Mouse (Mus musculus) adrenal gland, adult 18-20 months (tissue): ENCODE results near the gene Cphx2. TPM values are rescaled to one million over a fixed set of nuclear protein-coding genes. Genes with fewer than 3 reads are reported as not detected.
"Not testable (repeated sequence)": the region's sequence is repeated elsewhere in the genome, so short reads cannot be mapped to it uniquely, and the experiment has no call there.

Source experiments
- DNase-seq, 2 experiments: peaks; one replicate each; pipeline ENCODE4 v3.0.0; 2021 to 2022; ENCODE audit warnings: low spot score in 2 of 2
- long read RNA-seq, 2 experiments: library from polyadenylated mRNA; stranded (forward); transcript quantifications; one replicate each; pipeline ENCODE4 v2.0.0; 2021
- total RNA-seq, 2 experiments: library from RNA; stranded (reverse); gene quantifications; 1 replicate in 1 of 2; 2 replicates in 1 of 2; pipeline ENCODE4 v1.2.3; 2021

Cphx2 gene
- not detected for total RNA-seq
- long read RNA-seq, experiment 1: 0 reads
- long read RNA-seq, experiment 2: 0 reads

DNA sequence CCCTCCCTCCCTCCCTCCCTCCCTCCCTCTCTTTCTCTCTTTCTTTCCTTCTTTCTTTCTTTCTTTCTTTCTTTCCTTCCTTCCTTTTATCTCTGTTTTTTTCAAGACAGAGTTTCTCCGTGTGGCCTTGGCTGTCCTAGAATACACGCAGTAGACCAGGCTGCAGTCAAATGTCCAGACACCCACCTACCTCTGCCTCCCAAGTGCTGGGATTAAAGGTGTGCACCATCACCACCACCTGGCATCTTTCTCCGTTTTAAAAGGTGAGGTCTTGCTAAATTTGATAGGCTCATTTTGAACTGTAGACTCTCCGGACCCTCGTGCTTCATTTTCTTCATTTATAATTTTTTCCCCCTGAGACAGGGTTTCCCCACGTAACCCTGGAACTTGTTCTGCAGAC lies at the start of gene Cphx2:
Cphx2 (plus strand) TSS at position 301 of the 400 bp plus-strand sequence.
- not testable (repeated sequence) for DNase-seq

DNA sequence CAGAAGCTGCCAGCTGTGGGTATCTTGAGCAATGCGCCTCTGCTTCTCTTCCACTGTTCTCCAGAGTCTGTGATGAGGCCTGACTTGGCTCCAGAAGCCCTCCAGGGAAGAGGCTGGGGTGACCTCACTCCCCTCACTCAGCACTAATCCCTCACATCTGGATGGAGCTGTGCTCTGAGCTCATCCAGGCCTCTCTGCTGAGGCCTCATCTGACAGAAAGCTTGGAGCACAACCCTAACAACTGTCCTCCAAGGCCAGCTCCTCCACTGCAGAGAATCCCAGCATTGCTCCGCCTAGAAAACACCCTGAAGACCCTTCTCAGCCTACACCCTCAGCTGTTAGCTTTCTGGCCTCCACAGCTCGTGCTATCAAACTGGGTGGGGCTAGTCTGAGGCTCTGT lies 47.0 kb upstream of the Cphx2 start:
- DNase-seq: not testable (repeated sequence)

DNA sequence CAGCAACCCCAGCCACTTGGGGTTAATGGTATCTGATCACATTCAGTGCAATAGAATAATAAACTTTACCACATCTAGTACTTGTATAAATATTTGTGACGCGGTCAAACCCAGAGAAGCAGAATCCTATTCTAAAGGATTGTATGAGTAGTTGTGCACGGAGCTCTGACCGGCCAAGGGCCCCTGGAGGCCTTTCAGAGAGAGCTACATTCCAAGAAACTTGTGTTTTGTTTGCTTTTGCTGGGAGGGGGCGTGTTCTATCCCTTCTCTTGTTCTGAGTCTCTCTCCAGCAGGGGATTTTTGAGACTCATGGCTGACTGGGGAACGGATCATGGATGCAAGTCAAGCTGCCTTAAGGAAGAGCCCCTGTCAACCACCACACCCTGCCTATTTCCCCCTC lies 45.9 kb upstream of the Cphx2 start:
- DNase-seq: not testable (repeated sequence)

DNA sequence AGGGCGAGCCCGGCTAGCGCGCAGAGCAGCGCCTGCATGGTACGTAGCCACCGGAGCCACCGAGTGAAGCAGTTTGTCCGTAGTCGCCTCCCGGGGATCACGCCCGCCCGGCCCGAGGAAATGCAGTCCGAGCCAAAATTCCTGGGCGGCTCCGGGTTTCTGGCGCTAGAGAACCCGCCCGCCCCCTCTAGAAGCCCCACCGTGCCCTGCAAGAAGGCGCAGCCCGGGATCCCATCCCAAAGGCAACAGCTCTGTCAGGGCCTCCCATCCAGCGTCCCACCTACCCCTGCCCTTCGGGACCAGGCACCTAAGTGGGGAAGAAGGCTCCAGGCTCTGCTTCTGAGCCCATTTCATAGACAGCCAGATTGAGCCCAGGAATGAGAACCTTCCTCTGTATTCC lies 38.7 kb upstream of the Cphx2 start, which contains the start of gene Gm9780:
Gm9780 (minus strand) TSS at position 101 of the 400 bp plus-strand sequence.
- not testable (repeated sequence) for DNase-seq

DNA sequence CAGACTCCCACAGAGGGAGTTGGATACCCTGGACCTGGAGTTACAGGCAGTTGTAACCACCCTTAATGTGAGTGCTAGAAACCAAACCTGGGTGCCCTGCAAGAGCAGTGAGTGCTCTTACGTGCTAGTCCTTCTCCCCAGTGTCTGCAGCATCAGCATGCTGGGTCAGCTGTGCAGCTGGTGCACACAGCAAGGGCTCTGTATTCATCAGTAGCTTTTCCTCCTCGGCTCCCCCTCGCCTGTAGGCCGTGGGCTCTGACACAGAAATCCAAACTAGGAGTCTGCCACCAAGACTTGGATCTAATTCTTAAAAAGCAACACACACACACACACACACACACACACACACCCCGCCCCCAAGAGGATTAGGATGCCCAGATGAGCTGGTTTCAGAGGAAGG lies 36.3 kb upstream of the Cphx2 start:
- not testable (repeated sequence) for DNase-seq

DNA sequence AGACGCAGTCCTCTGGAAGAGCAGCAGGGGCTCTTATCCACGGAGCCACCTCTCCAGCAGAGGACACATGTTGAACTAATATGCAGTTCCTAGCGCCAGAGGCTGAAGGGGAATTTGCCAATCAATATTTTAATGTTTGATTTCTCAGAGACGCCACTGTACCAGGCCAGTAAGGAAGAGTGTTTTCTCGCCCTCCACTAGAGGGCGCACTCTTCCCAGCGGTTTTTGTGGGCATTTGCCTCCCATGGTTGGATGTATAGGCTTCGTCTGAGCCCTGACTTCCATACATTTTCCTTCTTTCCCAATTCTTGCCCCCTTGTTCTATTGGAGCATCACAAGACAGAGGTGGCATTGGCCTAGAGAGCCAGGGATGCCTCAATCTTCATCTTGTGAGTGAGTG lies 34.3 kb upstream of the Cphx2 start:
- not testable (repeated sequence) for DNase-seq

DNA sequence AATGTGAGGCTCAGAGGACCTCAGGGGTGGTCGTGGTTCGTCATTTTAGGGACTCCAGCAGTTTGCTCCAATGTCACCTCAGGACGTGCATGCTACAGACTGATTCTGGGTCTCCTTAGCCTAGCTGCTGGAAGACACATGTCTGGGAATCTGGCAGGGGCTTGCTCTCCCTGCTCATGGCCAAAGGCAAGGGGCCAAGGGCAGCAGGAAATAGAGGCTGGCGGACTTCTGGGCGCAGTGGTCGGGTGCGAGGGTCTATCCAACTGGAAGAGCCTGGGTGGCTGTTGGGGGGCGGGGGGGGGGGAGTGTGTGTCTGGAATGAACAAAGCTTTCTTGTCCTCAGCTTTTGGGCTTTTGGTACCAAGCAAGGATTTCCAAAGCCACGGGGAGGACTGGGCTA lies 32.5 kb upstream of the Cphx2 start:
- DNase-seq: not testable (repeated sequence)

DNA sequence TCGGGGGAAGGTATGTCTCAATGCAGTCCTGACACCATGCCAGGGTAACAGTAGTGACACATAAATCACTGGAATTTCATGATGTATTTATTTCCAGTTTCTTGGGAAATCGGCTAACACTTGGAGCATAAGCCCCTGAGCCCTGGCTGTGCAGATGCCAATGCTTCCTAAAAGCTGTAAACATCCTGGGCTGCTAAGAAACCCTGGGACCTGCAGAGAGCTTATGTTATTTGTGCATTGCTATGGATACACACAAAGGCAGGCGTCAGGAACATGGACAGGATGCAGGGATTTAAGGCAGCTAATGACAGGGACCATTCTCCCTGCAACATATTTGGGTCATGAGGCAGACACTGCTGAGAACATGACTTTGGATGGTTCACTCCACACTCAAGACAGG lies 23.1 kb upstream of the Cphx2 start:
- not testable (repeated sequence) for DNase-seq

DNA sequence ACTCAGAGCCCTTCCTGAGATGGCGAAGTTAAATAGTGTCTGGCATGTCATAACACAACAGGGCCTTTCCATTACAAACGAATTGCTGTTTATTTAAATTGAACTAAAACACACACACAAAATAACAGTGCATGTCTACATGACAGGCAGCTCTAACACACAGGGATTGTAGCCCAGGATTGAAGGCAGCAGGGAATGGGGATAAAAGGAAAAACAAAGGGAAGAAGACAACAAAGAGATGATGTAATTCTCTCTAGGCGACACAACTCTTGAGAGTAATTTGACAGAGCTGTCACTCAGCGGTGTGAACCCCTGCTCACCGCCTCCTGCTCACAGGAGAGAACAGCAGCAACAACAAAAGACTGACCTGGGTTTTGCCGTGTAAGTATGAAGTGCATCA lies 22.0 kb upstream of the Cphx2 start:
- not testable (repeated sequence) for DNase-seq

DNA sequence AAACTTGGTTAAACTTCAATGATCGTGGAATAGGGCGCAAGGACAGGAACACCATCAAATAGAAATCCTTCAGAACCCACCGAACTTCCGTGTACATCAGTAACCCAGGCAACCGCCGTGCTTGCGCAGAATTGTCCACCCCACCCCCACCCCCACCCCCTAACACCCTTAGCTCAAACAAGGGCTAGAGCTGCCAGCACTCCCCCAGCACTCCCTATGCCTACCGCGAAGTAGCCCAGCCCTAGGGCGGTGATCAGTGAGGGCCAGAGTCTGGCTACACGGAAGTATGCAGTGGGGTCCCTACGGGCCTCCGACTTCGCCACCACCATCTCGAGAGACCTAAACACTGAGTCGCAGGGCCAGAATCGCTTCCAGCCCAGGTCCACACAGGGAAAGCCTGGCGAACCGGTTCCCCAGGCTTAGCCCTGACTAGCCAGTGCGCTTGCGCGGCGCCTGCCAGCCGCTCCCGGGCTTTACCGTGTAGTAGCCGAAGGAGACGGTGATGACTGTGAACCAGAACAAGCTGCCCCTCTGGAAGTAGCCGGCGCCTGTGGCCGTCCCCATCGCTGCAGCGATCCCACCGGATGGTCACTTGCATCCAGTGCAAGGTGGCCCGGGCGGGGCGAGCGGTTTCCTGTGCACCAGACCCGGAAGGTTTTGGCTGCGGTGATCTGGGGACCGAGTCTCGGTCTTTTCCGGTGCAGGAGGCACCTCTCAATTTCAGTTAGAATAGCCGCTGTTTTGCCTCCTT lies 14.6 kb upstream of the Cphx2 start:
- DNase-seq: not testable (repeated sequence)

DNA sequence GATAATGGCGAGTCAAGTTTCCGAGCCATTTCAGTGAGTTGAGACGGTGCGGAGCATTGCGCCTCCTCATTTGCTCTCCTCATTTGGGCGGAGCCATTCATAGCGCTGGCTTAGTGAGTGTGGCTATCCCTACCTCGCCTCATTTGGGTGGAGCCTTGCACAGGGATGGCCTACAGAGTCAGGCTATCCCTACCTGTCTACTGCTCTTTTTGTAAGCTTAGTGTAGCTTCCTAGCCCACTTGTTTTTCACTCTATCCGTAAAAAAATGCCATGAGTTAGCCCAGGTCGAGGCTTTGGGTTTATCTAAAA lies 14.0 kb upstream of the Cphx2 start, which contains the start of gene Tmem254c:
Tmem254c (minus strand) TSS at position 31 of the 309 bp plus-strand sequence.
- not testable (repeated sequence) for DNase-seq

DNA sequence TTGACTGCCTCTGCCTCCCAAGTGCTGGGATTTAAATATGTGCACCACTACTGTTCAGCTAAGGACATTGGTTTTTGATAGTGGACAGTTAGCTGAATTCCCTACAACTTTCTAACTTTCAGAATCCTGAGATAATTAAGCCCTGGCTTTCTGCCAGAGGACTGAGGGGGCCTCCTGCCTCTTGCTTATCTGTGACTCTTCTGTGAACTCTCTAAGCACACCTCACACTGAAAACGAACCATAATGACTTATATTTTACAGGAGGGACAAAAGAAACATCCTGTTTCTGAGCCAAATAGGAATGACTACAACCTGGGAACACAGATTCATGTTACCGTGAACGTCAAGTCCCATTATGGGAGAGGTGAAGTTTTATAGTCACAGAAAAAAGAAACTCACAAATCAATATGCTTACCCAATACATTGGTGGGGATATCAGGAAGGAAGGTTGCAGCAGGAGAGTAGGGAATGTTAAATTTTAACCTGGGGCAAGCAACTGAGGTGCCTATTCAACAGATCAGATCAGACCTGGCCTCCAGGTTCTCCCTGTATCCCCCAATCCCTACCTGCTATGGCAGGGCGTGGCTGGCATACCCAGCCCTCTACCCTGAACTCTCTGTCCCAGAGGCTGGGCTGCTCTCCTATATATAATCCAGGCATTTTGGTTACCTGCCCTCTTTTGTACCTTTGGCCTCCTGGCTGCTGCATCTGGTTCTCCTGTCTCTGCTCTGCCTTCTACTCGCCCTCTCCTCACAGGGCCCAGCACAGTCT lies 4.5 kb upstream of the Cphx2 start:
- DNase-seq: not testable (repeated sequence)

DNA sequence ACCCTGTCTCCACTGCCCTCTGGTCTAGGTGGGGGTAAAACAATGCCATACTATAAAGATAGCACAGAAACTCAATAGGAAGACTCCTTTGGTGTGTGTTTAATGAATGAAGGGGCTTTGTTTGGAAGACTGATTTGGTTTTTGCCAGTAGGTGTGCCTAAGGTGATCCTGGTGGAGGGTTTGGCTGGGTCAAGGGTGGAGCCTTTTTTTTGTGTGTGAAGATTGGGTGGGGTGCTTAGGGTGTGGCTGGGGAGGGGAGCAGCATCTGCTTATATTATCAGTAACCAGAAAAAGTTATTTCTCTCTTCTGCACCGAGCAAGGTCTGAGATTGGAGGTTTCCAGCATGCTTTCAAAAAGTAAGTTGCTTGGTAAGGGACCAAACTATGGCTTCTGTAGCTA lies 681 bp downstream of the Cphx2 start, which contains the start of gene Cphx3:
Cphx3 (plus strand) TSS at position 301 of the 400 bp plus-strand sequence.
- not testable (repeated sequence) for DNase-seq

DNA sequence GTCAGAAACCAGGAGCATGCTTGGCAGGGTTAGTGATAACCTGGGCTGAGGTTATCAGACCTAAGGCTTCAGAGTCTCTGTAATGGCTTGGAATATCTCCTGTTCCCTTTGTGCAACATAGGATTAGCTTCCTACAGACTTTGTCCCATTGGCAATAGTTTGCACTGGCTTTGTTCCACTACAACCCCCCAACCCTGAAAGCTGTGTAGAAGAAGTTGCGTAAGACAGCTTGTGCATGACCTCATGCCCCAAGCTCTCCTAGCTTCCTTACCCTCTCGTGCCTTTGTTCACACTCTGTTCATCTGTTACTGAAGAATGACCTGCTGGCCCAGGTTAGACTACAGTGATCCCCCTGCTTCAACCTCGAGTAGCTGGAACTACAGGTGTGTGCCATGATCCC lies 16.3 kb downstream of the Cphx2 start:
- not testable (repeated sequence) for DNase-seq

DNA sequence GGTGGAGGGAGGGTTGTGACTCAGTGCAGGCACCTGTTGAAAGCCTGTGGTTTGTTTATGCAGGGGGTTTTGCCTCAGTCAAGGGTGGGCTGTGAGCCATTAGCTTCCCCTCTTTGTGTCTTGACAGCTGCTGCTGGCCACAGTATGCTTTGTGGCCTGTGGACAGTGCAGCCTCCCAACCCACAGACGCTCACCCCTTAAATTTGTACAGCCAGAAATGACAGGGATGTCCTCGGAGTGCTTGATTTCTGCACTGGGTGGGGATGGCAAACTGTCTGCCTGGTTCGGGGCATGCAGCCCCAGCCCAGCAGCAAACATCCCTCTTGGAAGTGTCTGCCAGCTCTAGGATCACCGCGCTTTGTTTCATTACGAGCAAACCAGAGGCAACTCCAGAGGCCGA lies 36.8 kb downstream of the Cphx2 start, which contains the start of gene Duxbl2:
Duxbl2 (plus strand) TSS at position 200 of the 400 bp plus-strand sequence.
- not testable (repeated sequence) for DNase-seq

DNA sequence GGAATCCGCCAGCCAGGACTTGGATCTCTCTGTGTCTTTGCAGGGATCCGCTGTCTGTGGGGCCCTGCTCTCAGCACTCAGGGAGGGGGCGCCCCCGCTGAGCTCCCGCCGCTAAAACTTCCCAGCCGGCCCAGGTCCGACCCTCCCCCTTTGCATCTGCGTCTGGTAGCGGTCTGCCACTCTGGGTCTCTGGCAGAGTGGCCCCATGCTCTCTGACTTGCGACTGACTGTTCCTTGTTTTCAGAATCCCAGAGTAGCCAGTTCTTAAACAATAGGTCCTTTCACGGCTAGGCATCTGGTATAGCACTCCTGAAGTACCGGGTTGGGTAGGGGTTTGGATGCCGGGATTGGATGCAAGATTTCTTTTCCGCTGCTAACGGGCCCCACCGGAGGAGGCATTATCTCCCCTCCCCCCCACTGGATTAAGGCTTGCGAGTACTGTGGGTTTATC lies 37.3 kb downstream of the Cphx2 start:
- DNase-seq: not testable (repeated sequence)

DNA sequence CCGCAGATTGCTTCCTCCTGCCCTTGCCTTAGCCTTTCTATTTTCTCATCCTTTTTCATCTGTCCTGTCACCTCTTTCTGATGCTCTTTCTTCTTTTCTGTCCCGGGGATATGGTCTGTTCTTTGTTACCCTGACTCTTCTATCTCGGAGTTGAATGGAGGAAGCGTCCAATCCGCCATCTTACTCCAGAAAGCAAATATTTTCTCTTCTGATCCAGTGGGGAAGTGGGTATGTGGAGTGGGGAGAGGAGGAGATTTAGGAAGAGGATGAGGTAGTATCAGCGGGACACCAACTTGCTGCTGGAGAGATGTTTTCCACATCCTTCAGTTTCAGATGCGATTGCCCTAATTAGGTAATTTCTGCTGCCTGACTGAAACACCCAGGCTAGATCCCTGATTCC lies 37.8 kb downstream of the Cphx2 start:
- not testable (repeated sequence) for DNase-seq

Other genes with a start within 250 kb of the Cphx2 start
- 10 to 100 TPM; 57.3 to 95.1 TPM for gene Anxa11, start 239.4 kb upstream of the Cphx2 start, total RNA-seq
- gene Plac9a, start 178.4 kb upstream of the Cphx2 start, total RNA-seq: 1 to 10 TPM in 1 of 2 experiments, not detected in 1; 3.5 TPM
- gene Tmem254a, start 153.8 kb upstream of the Cphx2 start, total RNA-seq: 1 to 10 TPM; 2.3 to 3.1 TPM
- gene Cphx1, start 143.2 kb upstream of the Cphx2 start, total RNA-seq: not detected
- under 1 TPM in 1 of 2 experiments, not detected in 1; 0.17 TPM for gene Duxbl1, start 102.9 kb upstream of the Cphx2 start, total RNA-seq
- 10 to 100 TPM in 1 of 2 experiments, 1 to 10 TPM in 1; 6.6 to 30.1 TPM for gene Gm9780, start 38.8 kb upstream of the Cphx2 start, total RNA-seq
- 10 to 100 TPM; 12.5 to 17.2 TPM for gene Tmem254c, start 14.2 kb upstream of the Cphx2 start, total RNA-seq
- not detected for gene Cphx3, start 781 bp downstream of the Cphx2 start, total RNA-seq
- gene Duxbl2, start 36.8 kb downstream of the Cphx2 start, total RNA-seq: not detected
- 10 to 100 TPM; 39.6 to 53.4 TPM for gene Plac9b, start 101.0 kb downstream of the Cphx2 start, total RNA-seq
- gene Tmem254b, start 125.5 kb downstream of the Cphx2 start, total RNA-seq: 10 to 100 TPM in 1 of 2 experiments, 1 to 10 TPM in 1; 6.6 to 13.6 TPM
- under 1 TPM in 1 of 2 experiments, not detected in 1; 0.26 TPM for gene Duxbl3, start 176.4 kb downstream of the Cphx2 start, total RNA-seq